Mouse (Mus musculus) liver, postnatal 0 days (tissue): ENCODE results near the gene Ano9.

Experiments used
- CTCF ChIP-seq: sonication (generic); IDR thresholded peaks from 2 replicates; pipeline ENCODE4 v1.5.1; 2016; ENCODE audit warnings: antibody characterized with exemption, low read depth
- EP300 ChIP-seq: IDR thresholded peaks from 2 replicates; pipeline ENCODE4 v1.6.1; 2016; ENCODE audit warnings: antibody characterized with exemption, low read depth, mild to moderate bottlenecking

GRCm38 (mm10) chr7:141115874-141116273, 1.7 kb downstream of the Ano9 start:
- TF ChIP-seq CTCF (no peak), EP300 (no peak)
